Mouse (Mus musculus) liver, postnatal 0 days (tissue): ENCODE results near the gene Thtpa. TPM values are rescaled to one million over a fixed set of nuclear protein-coding genes. Genes with fewer than 3 reads are reported as not detected.

Source experiments
- ATAC-seq: fragments of 200-750 bp; cut with Nextera tagmentation; 2 replicates; pipeline ENCODE4 v1.8.0; 2017; ENCODE audit warnings: mild to moderate bottlenecking, moderate library complexity
- DNase-seq: peaks from one replicate; pipeline ENCODE4 v3.0.0-alpha.2; 2016
- H3K27ac ChIP-seq: fragments of 300-500 bp; sonication (generic); 2 replicates; pipeline ENCODE4 v1.5.1; 2014; ENCODE audit warnings: antibody characterized with exemption, moderate library complexity, mild to moderate bottlenecking, low read depth
- H3K27me3 ChIP-seq: fragments of 300-500 bp; sonication (generic); 2 replicates; pipeline ENCODE4 v1.6.1; 2014; ENCODE audit warnings: low read length, control low read depth, mixed read lengths; ENCODE audit not compliant: insufficient read depth
- H3K36me3 ChIP-seq: fragments of 300-500 bp; sonication (generic); replicated peaks from 2 replicates; pipeline ENCODE4 v1.6.1; 2014; ENCODE audit warnings: mild to moderate bottlenecking, control low read depth, low read length, moderate library complexity, mixed read lengths; ENCODE audit not compliant: insufficient read depth
- H3K4me1 ChIP-seq: fragments of 300-500 bp; sonication (generic); 2 replicates; pipeline ENCODE4 v1.6.1; 2014; ENCODE audit warnings: antibody characterized with exemption, mild to moderate bottlenecking, control low read depth; ENCODE audit not compliant: insufficient read depth
- H3K4me2 ChIP-seq: fragments of 300-500 bp; sonication (generic); 2 replicates; pipeline ENCODE4 v1.6.1; 2014; ENCODE audit warnings: low read depth, mild to moderate bottlenecking, low read length, moderate library complexity, mixed read lengths
- H3K4me3 ChIP-seq: fragments of 300-500 bp; sonication (generic); 2 replicates; pipeline ENCODE4 v1.5.1; 2014; ENCODE audit warnings: low read depth, low read length
- H3K9ac ChIP-seq: fragments of 300-500 bp; sonication (generic); replicated peaks from 2 replicates; pipeline ENCODE4 v1.6.1; 2014; ENCODE audit warnings: mild to moderate bottlenecking, moderate library complexity
- H3K9me3 ChIP-seq: fragments of 300-500 bp; sonication (generic); 2 replicates; pipeline ENCODE4 v1.6.1; 2016; ENCODE audit warnings: mild to moderate bottlenecking, control low read depth, low read length, mixed read lengths
- CTCF ChIP-seq: sonication (generic); IDR thresholded peaks from 2 replicates; pipeline ENCODE4 v1.5.1; 2016; ENCODE audit warnings: antibody characterized with exemption, low read depth
- EP300 ChIP-seq: IDR thresholded peaks from 2 replicates; pipeline ENCODE4 v1.6.1; 2016; ENCODE audit warnings: antibody characterized with exemption, low read depth, mild to moderate bottlenecking
- WGBS: fragments of 180-500 bp; shearing (Covaris S2); extraction: QIAGEN DNeasy Blood & Tissue Kit; methylation state at CpG from one replicate; pipeline ENCODE4 v1.1.7; 2014; ENCODE audit not compliant: insufficient replicate concordance; 5-methylcytosine and 5-hydroxymethylcytosine counted together
- polyA plus RNA-seq: library from polyadenylated mRNA; unstranded; fragments of >200 nt; fragmentation: Nextera tagmentation; extraction: Ambion mirVana; gene quantifications from 2 replicates; pipeline ENCODE4 v1.2.1, GENCODE M21; 2015

Thtpa gene
- polyA plus RNA-seq, 1 experiment from 2014 or later = 7.0 TPM

GRCm38 (mm10) chr14:55092011-55092577 lies 2.5 kb upstream of the Thtpa start, which contains the start of gene Zfhx2:
Gene Zfhx2 (minus strand): TSS chr14:55092324.
- peaks cover 26% of the 10 kb centered on the region for H3K4me1 ChIP-seq
- peak within 1 kb of the TSS; percentile 9; the same call in 1 of the 2 replicates for H3K27ac ChIP-seq
- H3K9ac ChIP-seq = peak within 1 kb of the TSS; percentile 47
- peak; percentile 94 for DNase-seq
- peak; percentile 90 for ATAC-seq
- peak within 1 kb of the TSS; percentile 95 for H3K4me2 ChIP-seq
- no peaks in the 10 kb centered on the region for H3K27me3 ChIP-seq
- H3K9me3 ChIP-seq = no peaks in the 10 kb centered on the region
- TF ChIP-seq CTCF (peak; percentile 26; the same call in 1 of the 2 replicates), EP300 (peak; percentile 55; the same call in 1 of the 2 replicates)
- WGBS = under 1% methylated on average over 34 of the region's 34 CpGs
- H3K4me3 ChIP-seq = peak within 1 kb of the TSS; percentile 70
- no peaks in the 10 kb centered on the region for H3K36me3 ChIP-seq

DNA sequence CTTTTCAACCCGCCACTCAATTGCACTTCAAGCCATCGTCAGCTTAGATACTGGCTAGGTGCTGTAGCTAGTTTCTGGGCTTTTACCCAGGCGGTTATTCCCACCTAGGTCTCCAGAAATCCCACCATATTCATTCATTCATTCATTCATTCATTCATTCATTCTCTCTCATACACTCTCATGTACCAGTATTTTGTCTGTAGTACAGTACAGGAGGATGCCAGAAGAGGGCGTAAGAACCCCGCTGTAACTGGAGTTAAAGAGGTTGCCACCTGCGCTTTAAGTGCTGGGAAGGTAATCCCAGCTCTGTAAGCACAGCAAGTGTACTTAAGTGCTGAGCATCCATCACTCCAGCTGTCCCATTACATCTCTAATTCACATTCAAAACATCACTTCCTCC lies 657 bp upstream of the Thtpa start:
- Histone ChIP-seq H3K27ac (no peak overlapping the region), H3K4me1 (peaks cover 29% of the 10 kb centered on the region), H3K27me3 (no peaks in the 10 kb centered on the region), H3K9me3 (no peaks in the 10 kb centered on the region), H3K36me3 (peaks cover 8% of the 10 kb centered on the region), H3K4me3 (peak overlapping the region; percentile 89; the same call in 1 of the 2 replicates), H3K4me2 (peak overlapping the region; percentile 91), H3K9ac (no peak overlapping the region)
- WGBS = 50% methylated on average over 6 of the region's 6 CpGs
- no peak for ATAC-seq
- no peak for DNase-seq
- no peak for TF ChIP-seq EP300
- TF ChIP-seq CTCF = peak; percentile 41

DNA sequence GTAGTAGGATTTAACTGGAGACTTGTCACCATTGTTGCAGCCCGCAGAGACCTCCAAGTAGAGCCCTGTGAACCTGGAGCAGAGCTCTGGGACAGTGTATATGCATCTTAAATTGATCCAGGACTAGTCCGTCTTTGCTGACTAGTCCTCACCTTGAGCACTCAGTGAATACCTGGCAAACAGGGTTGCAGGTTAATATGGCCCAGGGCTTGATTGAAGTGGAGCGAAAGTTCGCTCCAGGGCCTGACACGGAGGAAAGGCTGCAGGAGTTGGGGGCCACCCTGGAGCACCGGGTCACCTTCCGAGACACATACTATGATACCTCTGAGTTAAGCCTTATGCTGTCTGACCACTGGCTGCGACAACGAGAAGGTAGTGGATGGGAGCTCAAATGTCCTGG lies 679 bp downstream of the Thtpa start:
- peak overlapping the region; percentile 80 for H3K27ac ChIP-seq
- 46% methylated on average over 9 of the region's 9 CpGs for WGBS
- DNase-seq = peak; percentile 18
- H3K4me1 ChIP-seq = peaks cover 29% of the 10 kb centered on the region
- no peak for TF ChIP-seq CTCF
- no peak for TF ChIP-seq EP300
- H3K9ac ChIP-seq = peak overlapping the region; percentile 83
- peak overlapping the region; percentile 89 for H3K4me3 ChIP-seq
- no peaks in the 10 kb centered on the region for H3K9me3 ChIP-seq
- H3K4me2 ChIP-seq = peak overlapping the region; percentile 91
- H3K27me3 ChIP-seq = no peaks in the 10 kb centered on the region
- peaks cover 14% of the 10 kb centered on the region for H3K36me3 ChIP-seq
- no peak for ATAC-seq

DNA sequence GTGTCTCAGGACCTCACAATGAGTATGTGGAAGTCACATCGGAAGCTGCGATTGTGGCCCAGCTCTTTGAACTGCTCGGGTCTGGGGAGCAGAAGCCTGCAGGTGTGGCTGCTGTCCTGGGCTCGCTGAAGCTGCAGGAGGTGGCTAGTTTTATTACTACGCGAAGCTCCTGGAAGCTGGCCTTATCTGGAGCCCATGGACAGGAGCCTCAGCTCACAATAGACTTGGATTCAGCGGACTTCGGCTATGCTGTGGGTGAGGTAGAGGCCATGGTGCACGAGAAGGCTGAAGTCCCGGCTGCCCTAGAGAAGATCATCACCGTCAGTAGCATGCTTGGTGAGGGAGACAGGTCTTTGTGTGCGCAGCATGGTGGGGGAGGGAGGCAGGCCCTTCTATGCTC lies 1.1 kb downstream of the Thtpa start:
- Histone ChIP-seq H3K27ac (peak overlapping the region; percentile 80; the same call in 1 of the 2 replicates), H3K4me2 (peak overlapping the region; percentile 91), H3K4me1 (peaks cover 29% of the 10 kb centered on the region), H3K4me3 (peak overlapping the region; percentile 89), H3K9me3 (no peaks in the 10 kb centered on the region), H3K36me3 (peaks cover 18% of the 10 kb centered on the region), H3K9ac (peak overlapping the region; percentile 83), H3K27me3 (no peaks in the 10 kb centered on the region)
- 58% methylated on average over 12 of the region's 12 CpGs for WGBS
- ATAC-seq (no peak), DNase-seq (peak; percentile 17)
- TF ChIP-seq CTCF (no peak), EP300 (no peak)

DNA sequence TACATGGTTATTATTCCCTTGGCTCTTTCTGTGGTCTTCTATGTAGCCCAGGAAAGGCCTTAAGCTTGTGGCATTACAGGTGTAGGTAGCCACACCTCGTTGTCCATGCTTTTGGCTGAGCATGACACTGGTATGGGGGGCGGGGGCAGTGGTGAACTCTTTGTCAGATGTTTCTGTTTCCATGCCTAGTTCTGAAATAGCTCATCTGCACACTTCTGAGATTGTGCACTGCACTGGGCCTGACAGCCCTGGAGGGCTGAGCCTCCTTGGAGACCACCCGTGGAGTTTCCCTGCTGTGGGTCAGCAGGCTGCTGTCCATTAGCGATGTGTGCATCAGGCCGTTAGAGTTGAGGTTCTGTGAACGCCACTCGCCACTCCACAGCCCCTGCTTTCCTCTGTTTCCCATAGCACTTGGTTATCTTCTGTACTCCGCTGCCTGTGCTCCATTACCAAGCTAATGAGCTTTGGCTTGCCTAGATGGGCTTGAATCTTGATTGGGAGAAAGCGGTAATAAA lies 2.0 kb downstream of the Thtpa start:
- DNase-seq = no peak
- 76% methylated on average over 9 of the region's 9 CpGs for WGBS
- no peak overlapping the region for H3K27ac ChIP-seq
- H3K9me3 ChIP-seq = no peaks in the 10 kb centered on the region
- H3K36me3 ChIP-seq = peaks cover 23% of the 10 kb centered on the region
- no peak overlapping the region for H3K9ac ChIP-seq
- H3K4me3 ChIP-seq = no peak overlapping the region
- H3K4me2 ChIP-seq = no peak overlapping the region
- no peak for TF ChIP-seq EP300
- no peak for TF ChIP-seq CTCF
- no peak for ATAC-seq
- peaks cover 20% of the 10 kb centered on the region for H3K4me1 ChIP-seq
- no peaks in the 10 kb centered on the region for H3K27me3 ChIP-seq

DNA sequence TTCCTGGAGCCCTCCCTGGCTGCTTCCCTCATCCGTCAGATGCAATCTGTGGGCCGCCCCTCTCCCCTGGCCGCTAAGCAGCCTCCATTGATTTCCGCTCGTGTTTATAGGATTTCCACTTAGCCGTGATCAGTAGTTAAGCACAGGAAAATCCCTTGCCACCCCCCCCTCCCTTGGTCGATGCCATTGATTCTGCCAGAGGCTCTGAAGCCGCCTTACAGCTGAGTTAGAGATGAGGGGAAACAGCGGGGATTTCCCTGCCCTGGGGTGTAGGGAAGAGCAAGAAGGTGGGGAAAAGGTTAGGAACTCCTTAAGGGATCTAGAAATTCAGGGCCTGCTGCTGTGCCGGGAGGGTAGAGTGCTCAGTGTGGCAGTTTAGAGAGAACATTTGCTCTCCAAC lies 3.1 kb downstream of the Thtpa start:
- Histone ChIP-seq H3K36me3 (peaks cover 23% of the 10 kb centered on the region), H3K4me1 (peaks cover 20% of the 10 kb centered on the region), H3K27me3 (no peaks in the 10 kb centered on the region), H3K4me2 (no peak overlapping the region), H3K4me3 (no peak overlapping the region), H3K9me3 (no peaks in the 10 kb centered on the region), H3K27ac (peak overlapping the region; percentile 72), H3K9ac (no peak overlapping the region)
- TF ChIP-seq CTCF (no peak), EP300 (no peak)
- ATAC-seq = no peak
- 70% methylated on average over 10 of the region's 10 CpGs for WGBS
- DNase-seq = peak; percentile 16
